Mouse (Mus musculus): ENCODE data around the gene Ptcd2. TPM values are rescaled to one million over a fixed set of nuclear protein-coding genes. Genes with fewer than 3 reads are reported as not detected.

Ptcd2 gene
- polyA plus RNA-seq, 1 experiment from 2014 or later = 59.1 TPM

- Histone ChIP-seq H3K4me3 (ENCODE audit: low read length) (no peak overlapping the region), H3K9me3 (ENCODE audit: control insufficient read depth, low read length) (no peaks in the 10 kb centered on the region), H3K27ac (ENCODE audit: low read depth, low read length) (no peak overlapping the region), H3K9ac (ENCODE audit: low read depth, low read length) (no peak overlapping the region), H3K4me2 (replicated peaks; ENCODE audit: low read depth, low read length) (no peak overlapping the region), H3K27me3 (ENCODE audit: control insufficient read depth, insufficient read depth, low read length) (no peaks in the 10 kb centered on the region), H3K36me3 (ENCODE audit: control insufficient read depth, insufficient read depth, low read length) (no peaks in the 10 kb centered on the region), H3K4me1 (ENCODE audit: control insufficient read depth, insufficient read depth, low read length) (peaks cover 6% of the 10 kb centered on the region; the same call in 1 of the 2 replicates)
- ATAC-seq (ENCODE audit: low FRiP score, low TSS enrichment) = no peak
- WGBS = 73% methylated on average over 11 of the region's 11 CpGs
Measured at GRCm38 (mm10) chr13:99304365-99304764, 40.1 kb downstream of the Ptcd2 start.

GRCm38 (mm10) chr13:99303846-99304245 is 40.7 kb downstream of the Ptcd2 start:
- Histone ChIP-seq H3K9me3 (ENCODE audit: control insufficient read depth, low read length) (no peaks in the 10 kb centered on the region), H3K4me1 (ENCODE audit: control insufficient read depth, insufficient read depth, low read length) (peaks cover 6% of the 10 kb centered on the region; the same call in 1 of the 2 replicates), H3K27ac (ENCODE audit: low read depth, low read length) (no peak overlapping the region), H3K36me3 (ENCODE audit: control insufficient read depth, insufficient read depth, low read length) (no peaks in the 10 kb centered on the region), H3K4me3 (ENCODE audit: low read length) (no peak overlapping the region), H3K4me2 (replicated peaks; ENCODE audit: low read depth, low read length) (no peak overlapping the region), H3K9ac (ENCODE audit: low read depth, low read length) (no peak overlapping the region), H3K27me3 (ENCODE audit: control insufficient read depth, insufficient read depth, low read length) (no peaks in the 10 kb centered on the region)
- WGBS = 62% methylated on average over 5 of the region's 5 CpGs
- no peak for ATAC-seq (ENCODE audit: low FRiP score, low TSS enrichment)

- Histone ChIP-seq H3K36me3 (ENCODE audit: control insufficient read depth, insufficient read depth, low read length) (no peaks in the 10 kb centered on the region), H3K4me2 (replicated peaks; ENCODE audit: low read depth, low read length) (no peak overlapping the region), H3K27ac (ENCODE audit: low read depth, low read length) (no peak overlapping the region), H3K27me3 (ENCODE audit: control insufficient read depth, insufficient read depth, low read length) (no peaks in the 10 kb centered on the region), H3K9ac (ENCODE audit: low read depth, low read length) (no peak overlapping the region), H3K4me3 (ENCODE audit: low read length) (no peak overlapping the region), H3K4me1 (ENCODE audit: control insufficient read depth, insufficient read depth, low read length) (peaks cover 6% of the 10 kb centered on the region; the same call in 1 of the 2 replicates), H3K9me3 (ENCODE audit: control insufficient read depth, low read length) (no peaks in the 10 kb centered on the region; the same call in 1 of the 2 replicates)
- no peak for ATAC-seq (ENCODE audit: low FRiP score, low TSS enrichment)
- WGBS = 87% methylated on average over 5 of the region's 5 CpGs
Measured at GRCm38 (mm10) chr13:99299921-99300320, 44.6 kb downstream of the Ptcd2 start.

- H3K4me1 ChIP-seq (ENCODE audit: control insufficient read depth, insufficient read depth, low read length) = no peaks in the 10 kb centered on the region
- H3K4me2 ChIP-seq (replicated peaks; ENCODE audit: low read depth, low read length) = no peak overlapping the region
- H3K27ac ChIP-seq (ENCODE audit: low read depth, low read length) = no peak overlapping the region
- WGBS = 93% methylated on average over 13 of the region's 13 CpGs
- H3K36me3 ChIP-seq (ENCODE audit: control insufficient read depth, insufficient read depth, low read length) = no peaks in the 10 kb centered on the region
- H3K4me3 ChIP-seq (ENCODE audit: low read length) = no peak overlapping the region
- H3K9ac ChIP-seq (ENCODE audit: low read depth, low read length) = no peak overlapping the region
- H3K27me3 ChIP-seq (ENCODE audit: control insufficient read depth, insufficient read depth, low read length) = no peaks in the 10 kb centered on the region
- H3K9me3 ChIP-seq (ENCODE audit: control insufficient read depth, low read length) = no peaks in the 10 kb centered on the region; the same call in 1 of the 2 replicates
- no peak for ATAC-seq (ENCODE audit: low FRiP score, low TSS enrichment)
Measured at GRCm38 (mm10) chr13:99294176-99294575, 50.3 kb downstream of the Ptcd2 start.

- H3K27me3 ChIP-seq (ENCODE audit: control insufficient read depth, insufficient read depth, low read length) = no peaks in the 10 kb centered on the region
- WGBS = 91% methylated on average over 8 of the region's 8 CpGs
- H3K4me1 ChIP-seq (ENCODE audit: control insufficient read depth, insufficient read depth, low read length) = no peaks in the 10 kb centered on the region
- ATAC-seq (ENCODE audit: low FRiP score, low TSS enrichment) = no peak
- no peak overlapping the region for H3K4me2 ChIP-seq (replicated peaks; ENCODE audit: low read depth, low read length)
- H3K36me3 ChIP-seq (ENCODE audit: control insufficient read depth, insufficient read depth, low read length) = no peaks in the 10 kb centered on the region
- H3K27ac ChIP-seq (ENCODE audit: low read depth, low read length) = no peak overlapping the region
- no peak overlapping the region for H3K9ac ChIP-seq (ENCODE audit: low read depth, low read length)
- H3K4me3 ChIP-seq (ENCODE audit: low read length) = no peak overlapping the region
- no peaks in the 10 kb centered on the region; the same call in 1 of the 2 replicates for H3K9me3 ChIP-seq (ENCODE audit: control insufficient read depth, low read length)
Measured at GRCm38 (mm10) chr13:99290766-99291165, 53.7 kb downstream of the Ptcd2 start.

GRCm38 (mm10) chr13:99287786-99288185 is 56.7 kb downstream of the Ptcd2 start:
- Histone ChIP-seq H3K4me3 (ENCODE audit: low read length) (no peak overlapping the region), H3K9ac (ENCODE audit: low read depth, low read length) (no peak overlapping the region), H3K9me3 (ENCODE audit: control insufficient read depth, low read length) (no peaks in the 10 kb centered on the region), H3K4me1 (ENCODE audit: control insufficient read depth, insufficient read depth, low read length) (0 out of 2 replicates have a peak, but pooled peaks cover 5% of the 10 kb centered on the region), H3K27ac (ENCODE audit: low read depth, low read length) (no peak overlapping the region), H3K27me3 (ENCODE audit: control insufficient read depth, insufficient read depth, low read length) (no peaks in the 10 kb centered on the region), H3K36me3 (ENCODE audit: control insufficient read depth, insufficient read depth, low read length) (no peaks in the 10 kb centered on the region), H3K4me2 (replicated peaks; ENCODE audit: low read depth, low read length) (no peak overlapping the region)
- ATAC-seq (ENCODE audit: low FRiP score, low TSS enrichment) = no peak
- 88% methylated on average over 9 of the region's 9 CpGs for WGBS

GRCm38 (mm10) chr13:99287207-99287606 is 57.3 kb downstream of the Ptcd2 start:
- 0 out of 2 replicates have a peak, but pooled peaks cover 5% of the 10 kb centered on the region for H3K4me1 ChIP-seq (ENCODE audit: control insufficient read depth, insufficient read depth, low read length)
- no peaks in the 10 kb centered on the region for H3K36me3 ChIP-seq (ENCODE audit: control insufficient read depth, insufficient read depth, low read length)
- H3K9ac ChIP-seq (ENCODE audit: low read depth, low read length) = no peak overlapping the region
- H3K9me3 ChIP-seq (ENCODE audit: control insufficient read depth, low read length) = no peaks in the 10 kb centered on the region
- ATAC-seq (ENCODE audit: low FRiP score, low TSS enrichment) = no peak
- no peak overlapping the region for H3K4me3 ChIP-seq (ENCODE audit: low read length)
- no peaks in the 10 kb centered on the region for H3K27me3 ChIP-seq (ENCODE audit: control insufficient read depth, insufficient read depth, low read length)
- H3K27ac ChIP-seq (ENCODE audit: low read depth, low read length) = no peak overlapping the region
- WGBS = 91% methylated on average over 4 of the region's 4 CpGs
- no peak overlapping the region for H3K4me2 ChIP-seq (replicated peaks; ENCODE audit: low read depth, low read length)

GRCm38 (mm10) chr13:99285241-99285640 is 59.3 kb downstream of the Ptcd2 start:
- Histone ChIP-seq H3K4me3 (ENCODE audit: low read length) (no peak overlapping the region), H3K36me3 (ENCODE audit: control insufficient read depth, insufficient read depth, low read length) (no peaks in the 10 kb centered on the region), H3K27ac (ENCODE audit: low read depth, low read length) (no peak overlapping the region), H3K4me2 (replicated peaks; ENCODE audit: low read depth, low read length) (no peak overlapping the region), H3K9me3 (ENCODE audit: control insufficient read depth, low read length) (no peaks in the 10 kb centered on the region), H3K4me1 (ENCODE audit: control insufficient read depth, insufficient read depth, low read length) (0 out of 2 replicates have a peak, but pooled peaks cover 5% of the 10 kb centered on the region), H3K9ac (ENCODE audit: low read depth, low read length) (no peak overlapping the region), H3K27me3 (ENCODE audit: control insufficient read depth, insufficient read depth, low read length) (no peaks in the 10 kb centered on the region)
- 44% methylated on average over 2 of the region's 2 CpGs for WGBS
- ATAC-seq (ENCODE audit: low FRiP score, low TSS enrichment) = no peak

GRCm38 (mm10) chr13:99284400-99285160 is 59.9 kb downstream of the Ptcd2 start:
- H3K9ac ChIP-seq (ENCODE audit: low read depth, low read length) = no peak overlapping the region
- H3K27me3 ChIP-seq (ENCODE audit: control insufficient read depth, insufficient read depth, low read length) = no peaks in the 10 kb centered on the region
- H3K4me3 ChIP-seq (ENCODE audit: low read length) = no peak overlapping the region
- ATAC-seq (ENCODE audit: low FRiP score, low TSS enrichment) = no peak
- no peaks in the 10 kb centered on the region for H3K9me3 ChIP-seq (ENCODE audit: control insufficient read depth, low read length)
- H3K4me1 ChIP-seq (ENCODE audit: control insufficient read depth, insufficient read depth, low read length) = 0 out of 2 replicates have a peak, but pooled peaks cover 5% of the 10 kb centered on the region
- H3K36me3 ChIP-seq (ENCODE audit: control insufficient read depth, insufficient read depth, low read length) = no peaks in the 10 kb centered on the region
- WGBS = 88% methylated on average over 21 of the region's 21 CpGs
- no peak overlapping the region for H3K4me2 ChIP-seq (replicated peaks; ENCODE audit: low read depth, low read length)
- no peak overlapping the region for H3K27ac ChIP-seq (ENCODE audit: low read depth, low read length)

Data from kidney, embryonic 14.5 days (tissue).